Mouse (Mus musculus) T-helper 17 cell (primary cell): ENCODE measurements around the gene Spata32.

Experiments
- in situ Hi-C, 2 experiments: fragments of 300-600 bp; cut with MboI, MseI; formaldehyde crosslinking; loops; 1 replicate in 1 of 2; 2 replicates in 1 of 2; pipeline ENCODE4 v1.15.1; 2025; ENCODE audit warnings: high pct_unique_total_duplicates in 2 of 2

Gene Spata32

GRCm38 (mm10) chr11:103217790-103218516 lies at the start of gene Spata32:
TSS of gene Spata32 (minus strand) at chr11:103218432.
- in situ Hi-C loops: no loop called here

GRCm38 (mm10) chr11:103267346-103268219 lies 49.4 kb upstream of the Spata32 start, which contains the start of gene Map3k14:
TSS of gene Map3k14 (minus strand) at chr11:103267472.
- in situ Hi-C loops: loop anchor here in 1 of 2 experiments (10.0 kb wide), 1 partner anchor 93 kb away; the partner anchor contains the start of gene Fmnl1

GRCm38 (mm10) chr11:103266729-103267345 lies 48.6 kb upstream of the Spata32 start:
- in situ Hi-C loops: loop anchor here in 1 of 2 experiments (10.0 kb wide), 1 partner anchor 92 kb away; the partner anchor contains the start of gene Fmnl1

GRCm38 (mm10) chr11:103265856-103266255 lies 47.6 kb upstream of the Spata32 start:
- in situ Hi-C loops: loop anchor here in 1 of 2 experiments (10.0 kb wide), 1 partner anchor 91 kb away; the partner anchor contains the start of gene Fmnl1

- in situ Hi-C loops: loop anchor here in 1 of 2 experiments (10.0 kb wide), 1 partner anchor 90 kb away; the partner anchor contains the start of gene Fmnl1
Measured at GRCm38 (mm10) chr11:103265211-103265610, 47.0 kb upstream of the Spata32 start.

GRCm38 (mm10) chr11:103264427-103265005 lies 46.3 kb upstream of the Spata32 start:
- in situ Hi-C loops: loop anchor here (5.0 to 10.0 kb wide), 2 partner anchors 87 to 90 kb away; partner anchors contain the start of gene Fmnl1 (in 1 of the 2)

GRCm38 (mm10) chr11:103263551-103263950 lies 45.3 kb upstream of the Spata32 start:
- in situ Hi-C loops: loop anchor here (5.0 to 10.0 kb wide), 2 partner anchors 86 to 89 kb away; partner anchors contain the start of gene Fmnl1 (in 1 of the 2)

GRCm38 (mm10) chr11:103262412-103263267 lies 44.4 kb upstream of the Spata32 start:
- in situ Hi-C loops: loop anchor here (5.0 to 10.0 kb wide), 2 partner anchors 85 to 88 kb away; partner anchors contain the start of gene Fmnl1 (in 1 of the 2)

- in situ Hi-C loops: loop anchor here (5.0 to 10.0 kb wide), 2 partner anchors 85 to 87 kb away; partner anchors contain the start of gene Fmnl1 (in 1 of the 2)
Measured at GRCm38 (mm10) chr11:103261671-103262411, 43.6 kb upstream of the Spata32 start.

GRCm38 (mm10) chr11:103260515-103261192 lies 42.4 kb upstream of the Spata32 start:
- in situ Hi-C loops: loop anchor here (5.0 to 10.0 kb wide), 2 partner anchors 83 to 86 kb away; partner anchors contain the start of gene Fmnl1 (in 1 of the 2)

GRCm38 (mm10) chr11:103260034-103260433 lies 41.8 kb upstream of the Spata32 start:
- in situ Hi-C loops: loop anchor here (5.0 to 10.0 kb wide), 2 partner anchors 83 to 85 kb away; partner anchors contain the start of gene Fmnl1 (in 1 of the 2)

- in situ Hi-C loops: no loop called here
Measured at GRCm38 (mm10) chr11:103257938-103258481, 39.8 kb upstream of the Spata32 start.

- in situ Hi-C loops: no loop called here
Measured at GRCm38 (mm10) chr11:103253605-103254004, 35.4 kb upstream of the Spata32 start.

- in situ Hi-C loops: no loop called here
Measured at GRCm38 (mm10) chr11:103252380-103252779, 34.1 kb upstream of the Spata32 start.

- in situ Hi-C loops: no loop called here
Measured at GRCm38 (mm10) chr11:103250324-103250723, 32.1 kb upstream of the Spata32 start.

GRCm38 (mm10) chr11:103249509-103249908 lies 31.3 kb upstream of the Spata32 start:
- in situ Hi-C loops: no loop called here

GRCm38 (mm10) chr11:103248837-103249236 lies 30.6 kb upstream of the Spata32 start:
- in situ Hi-C loops: no loop called here
